Mouse (Mus musculus): Measurements from ENCODE around the gene Klhdc4.
A peak's percentile ranks its signal among the peaks of the same experiment; 100 is the strongest.

The Klhdc4 gene

GRCm38 (mm10) chr8:121804829-121805228, 24.5 kb downstream of the Klhdc4 start:
- no peak for DNase-seq

- no peak for DNase-seq
These were observed 31.0 kb downstream of the Klhdc4 start for GRCm38 (mm10) chr8:121798401-121798800.

GRCm38 (mm10) chr8:121796406-121796805, 33.0 kb downstream of the Klhdc4 start:
- no peak for DNase-seq

- DNase-seq, result peak; percentile 40 to 52
These were observed 33.9 kb downstream of the Klhdc4 start for GRCm38 (mm10) chr8:121795461-121795860.

GRCm38 (mm10) chr8:121794151-121794550, 35.2 kb downstream of the Klhdc4 start:
- DNase-seq, result no peak

- DNase-seq, result no peak
These were observed 36.7 kb downstream of the Klhdc4 start for GRCm38 (mm10) chr8:121792627-121793026.

GRCm38 (mm10) chr8:121792159-121792558, 37.2 kb downstream of the Klhdc4 start:
- DNase-seq, result no peak

GRCm38 (mm10) chr8:121788786-121789185, 40.6 kb downstream of the Klhdc4 start:
- DNase-seq, result no peak

GRCm38 (mm10) chr8:121786542-121786941, 42.8 kb downstream of the Klhdc4 start:
- DNase-seq, result no peak

GRCm38 (mm10) chr8:121782493-121782892, 46.9 kb downstream of the Klhdc4 start:
- no peak for DNase-seq

- no peak for DNase-seq
These were observed 55.5 kb downstream of the Klhdc4 start for GRCm38 (mm10) chr8:121773876-121774275.

GRCm38 (mm10) chr8:121770845-121771752, 58.3 kb downstream of the Klhdc4 start:
- DNase-seq, result no peak

GRCm38 (mm10) chr8:121769621-121770020, 59.7 kb downstream of the Klhdc4 start:
- DNase-seq, result peak in 1 of 2 experiments; percentile 28

GRCm38 (mm10) chr8:121769095-121769494, 60.3 kb downstream of the Klhdc4 start:
- no peak for DNase-seq

- DNase-seq, result no peak
These were observed 63.7 kb downstream of the Klhdc4 start for GRCm38 (mm10) chr8:121765594-121766138.

GRCm38 (mm10) chr8:121763700-121764013, 65.7 kb downstream of the Klhdc4 start:
- DNase-seq, result no peak

GRCm38 (mm10) chr8:121762999-121763699, 66.2 kb downstream of the Klhdc4 start:
- peak; percentile 59 to 60 for DNase-seq

- DNase-seq, result no peak
These were observed 67.9 kb downstream of the Klhdc4 start for GRCm38 (mm10) chr8:121761480-121761879.

GRCm38 (mm10) chr8:121760484-121760883, 68.9 kb downstream of the Klhdc4 start:
- DNase-seq, result peak; percentile 42 to 55

GRCm38 (mm10) chr8:121758470-121758869, 70.9 kb downstream of the Klhdc4 start:
- DNase-seq, result no peak

GRCm38 (mm10) chr8:121751407-121751806, 78.0 kb downstream of the Klhdc4 start:
- DNase-seq, result peak; percentile 87 to 92

- DNase-seq, result no peak
These were observed 78.9 kb downstream of the Klhdc4 start for GRCm38 (mm10) chr8:121750512-121750911.

GRCm38 (mm10) chr8:121749501-121749900, 79.9 kb downstream of the Klhdc4 start:
- peak; percentile 81 to 86 for DNase-seq
